Mouse (Mus musculus): ENCODE results near the gene Asprv1.
A peak's percentile ranks its signal among the peaks of the same experiment; 100 is the strongest.

Gene Asprv1

DNA sequence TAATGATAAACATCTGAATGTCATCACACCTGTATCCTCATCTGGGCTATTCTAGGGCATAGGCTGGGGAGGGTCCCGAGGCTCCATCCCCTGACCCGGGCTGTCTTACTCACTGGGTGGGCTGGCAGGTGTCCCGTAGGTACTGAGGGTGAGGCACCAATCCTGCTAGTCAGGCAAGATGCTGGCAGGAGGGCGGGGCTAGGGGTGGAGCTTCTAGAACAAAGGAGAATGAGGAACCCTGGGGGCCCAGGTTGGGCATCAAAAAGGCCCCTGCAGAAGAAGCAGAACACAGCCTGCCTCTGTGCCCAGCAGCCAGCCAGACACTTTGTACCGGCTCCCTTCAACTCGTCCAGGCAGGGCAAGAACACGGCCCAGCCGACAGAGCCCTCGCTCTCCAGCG is at the start of gene Asprv1:
Gene Asprv1, plus strand, starts transcription at position 219 of the 400 bp plus-strand sequence.
- DNase-seq (ENCODE audit: extremely low spot score, low spot score), result no peak

DNA sequence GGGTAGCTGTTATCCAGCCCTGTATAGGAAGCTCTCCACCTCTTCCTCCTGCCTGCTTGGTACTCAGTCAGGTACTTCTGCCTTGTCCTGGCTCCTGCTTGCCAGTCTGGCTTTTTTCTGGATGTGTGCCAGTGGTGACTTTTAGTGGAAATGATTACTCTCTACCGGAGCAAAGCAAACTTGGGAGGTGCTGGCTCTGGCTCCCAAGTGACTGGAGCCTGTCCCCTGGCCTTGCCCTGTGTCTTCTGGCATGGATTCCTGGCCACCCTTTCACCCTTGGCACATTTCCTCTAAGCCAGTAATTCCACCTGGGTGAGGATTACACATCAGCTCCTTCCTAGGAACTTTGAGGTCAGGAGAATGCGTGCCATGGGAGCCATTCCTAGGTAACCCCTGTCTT is 49.6 kb upstream of the Asprv1 start:
- DNase-seq (ENCODE audit: extremely low spot score, low spot score), result no peak

DNA sequence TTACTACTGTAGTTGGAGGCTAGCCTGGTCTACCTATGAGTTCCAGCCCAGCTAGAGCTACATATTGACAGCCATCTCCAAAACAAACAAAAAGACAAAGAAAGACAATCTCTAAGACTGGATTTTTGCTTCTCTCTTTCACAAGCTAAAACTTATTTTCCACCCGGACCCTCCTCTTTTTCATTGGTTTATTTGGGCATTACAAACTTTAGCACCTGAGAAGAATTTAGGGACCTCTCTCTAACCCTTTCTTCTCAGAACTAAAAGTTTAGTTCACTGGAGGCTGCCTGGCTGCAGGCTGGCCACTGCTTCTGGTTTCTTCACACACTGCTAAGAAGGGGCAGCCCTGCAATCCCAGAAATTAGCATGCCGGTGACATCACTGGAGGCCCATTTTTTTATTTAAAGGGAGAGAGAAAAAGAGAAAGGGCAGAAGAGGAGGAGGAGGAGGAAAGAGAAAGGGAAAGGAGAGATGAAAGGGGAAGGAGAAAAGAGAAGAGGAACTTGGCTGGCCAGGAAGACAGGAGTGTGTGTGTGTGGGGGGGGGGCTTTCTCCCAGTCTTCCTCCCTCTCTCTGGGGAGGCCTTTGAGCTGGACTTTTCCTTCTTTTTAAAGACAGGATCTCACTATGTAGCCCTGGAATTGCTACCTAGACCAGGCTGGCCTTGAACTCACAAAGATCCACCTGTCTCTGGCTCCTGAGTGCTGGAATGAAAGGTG is 48.7 kb upstream of the Asprv1 start:
- DNase-seq (ENCODE audit: extremely low spot score, low spot score), result no peak

DNA sequence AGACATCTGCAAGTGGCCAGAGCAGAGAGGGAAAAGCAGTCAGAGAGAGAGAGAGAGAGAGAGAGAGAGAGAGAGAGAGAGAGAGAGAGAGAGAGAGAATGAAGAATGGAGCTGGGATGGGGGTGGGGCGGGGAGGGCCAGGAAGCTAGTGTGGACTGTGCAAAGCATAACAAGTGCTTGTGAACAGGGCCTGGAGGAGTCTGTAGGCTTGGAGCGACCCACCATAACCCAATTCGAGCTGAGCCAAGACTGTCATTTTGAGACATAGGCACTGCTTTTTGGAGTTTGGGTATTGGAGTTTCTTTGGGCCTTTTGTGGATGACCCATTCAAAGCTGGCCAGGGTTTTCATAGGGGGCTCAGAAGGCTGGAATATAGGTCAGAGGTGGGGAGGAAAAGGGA is 48.0 kb upstream of the Asprv1 start:
- no peak for DNase-seq (ENCODE audit: extremely low spot score, low spot score)

DNA sequence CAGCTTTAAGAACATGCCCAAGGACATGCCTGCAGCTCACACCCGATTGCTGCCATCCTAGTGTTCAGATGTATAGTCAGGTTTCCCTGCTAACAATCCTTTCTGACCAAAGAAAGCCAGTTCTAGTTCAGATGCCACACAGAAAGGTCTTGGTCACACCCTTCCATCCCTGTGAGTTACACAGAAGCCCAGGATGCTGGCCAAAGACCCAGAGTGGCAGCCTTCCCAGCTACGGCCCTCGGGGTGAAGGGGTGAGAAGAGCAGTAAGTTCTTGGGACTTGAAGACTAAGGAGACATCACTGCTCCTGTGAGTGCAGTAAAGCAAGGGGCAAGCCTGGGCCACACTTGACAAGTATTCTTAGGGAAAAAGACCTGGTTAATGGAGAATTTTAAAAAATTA is 44.8 kb upstream of the Asprv1 start:
- no peak for DNase-seq (ENCODE audit: extremely low spot score, low spot score)

DNA sequence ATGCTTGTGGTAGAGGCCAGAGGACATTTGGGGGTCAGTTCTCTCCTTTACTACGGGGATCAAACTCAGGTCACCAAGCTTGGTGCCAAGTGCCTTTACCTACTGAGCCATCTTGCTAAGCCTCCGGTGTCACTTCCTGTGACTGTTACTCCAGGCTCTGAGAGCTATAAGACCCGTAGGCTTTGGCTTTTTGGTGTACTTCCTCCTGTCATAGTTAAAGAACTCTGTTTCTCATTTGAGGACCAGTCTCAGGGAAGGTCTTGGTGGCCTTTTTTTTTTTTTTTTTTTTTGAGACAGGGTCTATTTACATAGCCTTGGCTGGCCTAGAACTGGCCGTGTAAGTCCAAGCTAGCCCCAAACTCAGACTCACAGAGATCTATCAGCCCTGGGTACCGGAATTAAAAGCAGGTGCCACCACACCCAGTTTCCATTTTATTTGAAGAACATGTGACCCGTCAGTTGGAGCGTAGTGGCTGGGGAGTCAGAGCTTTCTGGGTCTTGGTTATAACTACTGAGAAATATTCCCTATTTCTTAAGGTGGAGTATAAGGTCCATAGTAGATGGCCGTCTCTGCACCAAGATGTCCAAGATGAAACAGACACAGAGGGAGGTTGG is 44.3 kb upstream of the Asprv1 start:
- no peak for DNase-seq (ENCODE audit: extremely low spot score, low spot score)

DNA sequence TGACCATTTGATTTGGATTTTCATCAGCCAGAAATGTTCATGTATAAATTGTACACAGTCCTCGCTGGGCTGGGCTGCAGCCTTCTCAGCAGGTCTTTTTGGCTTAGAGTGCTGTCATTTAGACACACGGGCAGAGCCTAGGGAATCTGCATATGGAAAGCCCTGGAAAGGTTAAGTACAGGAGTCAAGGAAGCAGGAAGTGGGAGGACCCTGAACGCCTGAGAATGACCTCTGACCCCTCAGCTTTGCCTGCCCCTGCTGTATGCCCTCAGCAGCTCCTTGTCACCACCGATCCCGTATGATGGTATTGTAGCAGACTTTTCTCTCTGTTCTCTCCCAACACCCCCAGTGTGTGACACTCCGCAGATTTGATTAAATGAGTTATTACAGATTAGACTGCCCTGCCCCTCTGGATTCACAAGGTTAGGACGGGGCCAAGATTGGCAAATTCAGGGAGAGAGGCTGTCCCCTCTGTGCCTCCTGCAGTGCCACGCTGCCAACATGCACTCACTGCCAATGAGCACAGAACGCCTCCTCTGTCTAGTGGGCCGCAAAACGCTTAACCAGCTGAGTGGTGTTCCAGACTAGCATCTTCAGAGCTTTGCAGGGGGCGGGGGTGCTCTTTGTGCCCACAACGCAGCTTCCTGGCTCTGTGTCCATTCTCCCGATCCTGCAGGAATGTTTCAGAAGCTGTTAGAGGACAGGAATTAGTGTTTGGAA is 43.5 kb upstream of the Asprv1 start:
- no peak for DNase-seq (ENCODE audit: extremely low spot score, low spot score)

DNA sequence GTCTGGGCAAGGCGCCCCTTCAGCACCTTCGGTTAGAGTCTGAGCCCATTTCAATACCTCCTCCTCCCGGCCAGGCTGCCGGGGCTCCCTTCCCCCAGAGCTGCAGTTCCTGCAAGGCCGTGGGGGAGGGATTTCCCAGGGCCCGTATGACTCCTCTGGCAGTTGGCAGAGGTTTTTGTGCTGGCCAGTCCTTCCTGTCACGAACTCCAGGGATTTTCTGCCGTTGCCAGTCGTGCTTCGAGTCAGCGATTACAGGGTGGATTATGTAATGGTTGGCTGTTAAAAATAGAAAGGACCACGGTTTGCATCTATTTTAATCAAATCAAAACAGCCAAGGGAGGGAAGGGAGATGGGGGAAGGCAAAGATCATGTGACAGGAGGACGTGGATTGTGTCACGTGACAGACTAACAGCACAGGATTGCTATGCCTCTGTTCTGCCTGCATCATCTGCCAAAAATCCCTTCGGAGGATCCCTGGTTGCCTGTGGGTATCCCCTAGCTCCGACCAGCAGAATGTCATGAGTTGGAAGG is 42.8 kb upstream of the Asprv1 start:
- DNase-seq (ENCODE audit: extremely low spot score, low spot score), result peak; percentile 59

DNA sequence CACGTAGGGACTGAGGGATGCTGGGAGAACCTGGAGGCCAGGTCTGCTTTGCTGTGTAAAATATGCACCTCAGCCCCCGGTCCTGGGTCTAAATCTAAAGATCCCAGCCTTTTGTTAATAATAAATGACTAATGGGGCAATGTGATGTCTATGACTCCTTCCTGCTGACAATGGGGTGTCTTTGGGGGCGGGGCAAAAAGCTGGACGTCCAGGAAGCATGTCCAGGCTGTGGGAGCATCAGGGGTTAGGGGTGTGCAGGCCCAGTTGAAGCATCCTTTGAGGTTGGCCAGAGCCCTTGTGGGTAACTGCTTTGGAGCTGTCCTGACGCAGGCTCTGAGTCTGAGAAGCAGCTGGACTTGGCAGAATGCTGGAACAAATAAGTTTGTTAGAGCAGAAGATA is 41.9 kb upstream of the Asprv1 start:
- no peak for DNase-seq (ENCODE audit: extremely low spot score, low spot score)

DNA sequence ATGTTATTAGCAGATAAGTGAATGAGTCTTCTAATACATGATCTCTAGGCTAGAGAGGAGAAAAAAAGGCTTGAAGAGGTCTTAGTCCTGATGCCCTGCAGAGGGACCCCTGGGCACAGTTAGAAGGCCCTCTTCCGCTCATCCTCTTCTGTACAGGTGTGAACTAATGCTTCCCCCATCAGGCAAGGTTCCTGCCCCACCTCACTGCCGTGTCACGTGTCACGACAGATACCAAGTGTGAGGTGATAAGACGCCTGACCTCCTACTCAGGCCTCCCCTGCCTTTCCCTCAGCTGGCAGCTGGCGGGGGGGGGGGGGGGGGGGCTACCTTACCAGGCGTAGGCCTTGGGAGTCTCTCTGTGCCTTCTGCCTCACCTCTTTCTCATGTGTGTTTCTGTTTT is 39.5 kb upstream of the Asprv1 start:
- DNase-seq (ENCODE audit: extremely low spot score, low spot score), result no peak

DNA sequence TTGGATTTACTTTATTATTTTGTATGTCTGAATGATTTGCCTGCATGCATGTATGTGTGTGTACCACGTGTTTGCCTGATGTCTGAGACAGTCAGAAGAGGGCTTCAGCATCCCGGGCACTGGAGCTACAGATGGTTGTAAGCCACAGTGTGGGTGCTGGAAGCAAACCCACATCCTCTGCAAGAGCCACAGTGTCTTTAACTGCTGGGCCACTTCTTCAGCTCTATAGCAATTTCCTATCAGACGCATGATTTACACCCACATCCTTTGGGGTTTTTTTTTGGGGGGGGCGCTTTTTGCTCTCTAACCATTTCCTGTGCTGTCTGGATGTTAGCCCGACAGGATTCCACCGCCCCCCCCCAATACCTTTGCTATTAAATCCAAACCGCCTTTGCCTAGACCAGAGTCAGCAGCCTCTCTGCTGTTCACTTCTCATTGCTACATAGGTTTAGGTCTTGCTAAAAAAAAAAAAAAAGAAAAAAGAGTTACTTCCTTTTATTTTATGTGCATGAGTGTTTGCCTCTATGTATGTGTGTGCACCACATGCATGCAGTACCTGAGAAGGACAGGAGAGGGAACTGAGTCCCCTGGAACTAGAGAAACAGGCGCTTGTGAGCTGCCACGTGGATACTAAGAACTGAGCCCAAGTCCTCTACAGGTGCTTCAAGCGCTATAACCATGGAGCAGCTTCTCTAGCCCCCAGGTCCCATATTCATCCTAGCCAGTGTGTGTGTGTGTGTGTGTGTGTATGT is 34.6 kb upstream of the Asprv1 start:
- no peak for DNase-seq (ENCODE audit: extremely low spot score, low spot score)

DNA sequence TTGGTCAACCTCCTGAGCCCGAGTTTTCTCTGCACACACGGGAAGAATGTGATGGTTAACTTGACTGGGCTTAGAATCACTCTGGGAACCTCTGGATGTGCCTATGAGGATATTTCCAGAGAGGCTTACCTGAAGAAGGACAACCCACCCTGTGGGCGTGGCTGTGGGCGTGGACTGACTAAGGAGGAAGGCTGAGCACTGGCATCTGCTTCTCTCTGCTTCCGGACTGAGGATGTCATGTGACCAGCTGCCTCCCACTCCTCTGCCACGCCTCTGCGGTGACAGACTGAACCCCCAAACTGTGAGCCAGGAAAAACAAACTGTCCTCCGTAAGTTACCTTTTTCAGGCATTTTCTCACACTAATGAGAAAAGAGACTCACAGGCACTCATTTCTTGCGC is 33.3 kb upstream of the Asprv1 start:
- peak; percentile 56 for DNase-seq (ENCODE audit: extremely low spot score, low spot score)

DNA sequence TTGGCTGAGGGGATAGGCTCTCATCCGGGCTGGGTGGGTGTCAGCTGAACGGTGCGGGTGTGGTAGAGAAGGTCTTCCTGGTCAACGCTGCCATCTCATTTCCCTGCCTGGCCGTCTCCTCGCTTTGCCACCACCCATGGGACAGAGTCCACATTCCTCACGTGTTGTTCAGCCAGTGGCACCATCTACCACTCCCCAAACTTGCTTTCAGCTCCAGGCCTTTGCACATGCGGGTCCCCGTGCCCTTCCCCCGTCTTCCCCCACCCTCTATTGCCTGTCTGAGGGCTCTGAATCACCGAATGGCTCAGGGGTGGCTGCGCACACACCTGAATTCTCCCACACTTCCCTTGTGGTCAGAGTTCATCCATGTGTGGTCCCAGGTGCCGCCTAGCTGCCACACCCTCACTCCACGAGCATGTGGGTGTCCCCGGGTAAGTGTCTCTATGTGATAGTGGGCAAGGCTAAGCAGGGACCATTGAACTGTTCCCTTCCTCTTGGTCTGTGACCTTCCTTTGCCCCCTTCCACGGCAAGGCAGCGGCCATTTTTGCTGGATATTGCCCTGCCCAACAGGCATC is 32.0 kb upstream of the Asprv1 start:
- DNase-seq (ENCODE audit: extremely low spot score, low spot score), result no peak

DNA sequence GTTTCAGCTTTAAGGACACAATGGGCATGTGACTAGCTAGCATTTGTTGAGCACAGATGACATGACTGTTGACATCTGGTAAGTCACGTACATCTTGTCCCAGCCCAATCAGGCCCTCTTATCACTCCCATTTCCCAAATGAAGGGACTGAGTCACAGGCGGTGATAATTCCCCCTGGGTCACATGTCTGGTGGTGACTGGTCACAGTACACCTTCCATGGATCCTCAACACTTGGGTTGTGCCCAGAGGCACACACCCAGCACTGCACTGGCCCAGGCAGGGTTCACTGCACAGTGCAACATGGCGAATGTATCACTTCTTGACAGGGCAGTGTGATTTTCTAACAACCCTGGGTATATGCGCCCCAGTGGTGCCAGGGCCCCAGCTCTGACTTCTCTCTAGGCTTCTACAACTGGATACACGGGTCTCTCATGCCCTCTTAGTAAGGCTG is 29.2 kb upstream of the Asprv1 start:
- no peak for DNase-seq (ENCODE audit: extremely low spot score, low spot score)

DNA sequence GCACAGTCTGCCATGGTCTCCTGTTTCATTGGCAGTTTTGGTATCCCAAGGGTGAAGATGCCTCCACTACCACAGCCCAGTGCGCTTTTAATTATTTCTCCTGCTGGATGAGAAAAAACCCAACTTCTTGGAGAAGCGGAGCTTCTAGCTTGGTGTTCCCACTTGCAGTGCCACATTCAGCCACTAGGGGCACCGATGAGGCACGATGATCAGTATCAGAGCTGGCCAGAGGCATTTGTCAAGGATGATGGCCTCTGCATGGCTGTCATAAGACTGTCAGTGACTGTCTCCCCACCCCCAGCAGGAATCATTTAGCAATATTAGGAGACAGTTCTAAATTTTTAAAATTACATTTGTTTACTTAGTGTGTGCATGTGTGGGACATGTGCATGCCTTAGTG is 28.8 kb upstream of the Asprv1 start:
- DNase-seq (ENCODE audit: extremely low spot score, low spot score), result peak; percentile 83

DNA sequence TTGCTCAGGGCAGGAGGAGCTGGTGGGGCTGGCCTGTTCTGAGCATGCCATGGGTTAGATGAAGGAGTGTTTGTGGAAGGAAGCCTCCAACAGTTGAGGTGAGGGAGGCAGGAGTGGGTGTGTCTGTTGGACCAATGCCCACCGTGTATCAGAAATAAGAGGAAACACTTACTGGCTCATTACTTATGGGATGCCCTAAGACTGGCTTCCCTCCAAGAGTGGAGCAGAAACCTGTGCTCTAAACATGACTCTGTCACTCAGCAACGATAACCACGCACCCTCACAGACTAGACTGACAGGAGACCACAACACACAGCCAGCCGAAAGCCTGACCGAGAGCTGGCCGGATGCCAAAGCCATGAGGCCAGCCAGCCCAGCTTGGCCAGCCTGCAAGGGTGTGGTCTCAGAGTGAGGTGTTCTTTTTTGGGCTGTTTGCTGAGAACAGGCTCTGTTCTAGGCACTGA is 28.0 kb upstream of the Asprv1 start:
- DNase-seq (ENCODE audit: extremely low spot score, low spot score), result no peak

DNA sequence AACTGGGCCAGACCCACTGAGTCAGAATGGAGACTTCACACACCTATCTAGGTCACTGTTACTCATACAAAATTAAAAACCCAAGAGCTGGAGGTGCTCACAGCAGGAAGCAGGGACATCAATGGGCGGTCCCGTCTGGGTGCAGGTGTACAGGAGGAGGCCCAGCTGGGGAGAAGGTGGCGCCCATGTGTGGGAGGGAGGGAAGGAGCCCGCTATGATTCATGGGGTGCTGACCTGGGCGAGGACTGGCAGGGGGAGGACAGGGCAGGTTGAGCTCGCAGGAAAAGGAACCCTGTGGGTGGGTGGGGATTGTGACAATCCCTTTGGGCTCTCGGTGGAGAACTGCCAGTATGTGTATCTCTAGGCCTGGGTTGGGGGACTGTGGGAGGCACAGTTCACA is 22.7 kb upstream of the Asprv1 start:
- DNase-seq (ENCODE audit: extremely low spot score, low spot score), result no peak

DNA sequence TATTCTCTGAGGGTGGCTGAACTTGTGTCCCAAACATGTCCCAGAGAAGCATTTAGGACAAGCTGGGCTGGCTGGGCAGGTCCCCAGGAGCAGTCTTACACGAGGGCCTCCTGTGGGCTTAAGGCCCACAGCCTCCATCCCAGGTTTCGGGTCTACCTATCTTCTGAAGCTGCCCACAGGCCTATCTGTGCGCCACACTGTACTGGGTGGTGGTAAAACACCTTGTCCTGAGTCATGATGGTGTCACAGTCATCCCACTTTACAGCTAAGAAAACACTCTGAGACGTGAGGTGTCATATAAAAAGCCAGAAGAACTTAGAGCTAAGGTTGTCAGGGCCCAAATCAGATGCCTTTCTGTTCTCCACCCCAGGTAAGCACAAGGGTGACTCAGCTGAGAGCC is 21.7 kb upstream of the Asprv1 start:
- no peak for DNase-seq (ENCODE audit: extremely low spot score, low spot score)

DNA sequence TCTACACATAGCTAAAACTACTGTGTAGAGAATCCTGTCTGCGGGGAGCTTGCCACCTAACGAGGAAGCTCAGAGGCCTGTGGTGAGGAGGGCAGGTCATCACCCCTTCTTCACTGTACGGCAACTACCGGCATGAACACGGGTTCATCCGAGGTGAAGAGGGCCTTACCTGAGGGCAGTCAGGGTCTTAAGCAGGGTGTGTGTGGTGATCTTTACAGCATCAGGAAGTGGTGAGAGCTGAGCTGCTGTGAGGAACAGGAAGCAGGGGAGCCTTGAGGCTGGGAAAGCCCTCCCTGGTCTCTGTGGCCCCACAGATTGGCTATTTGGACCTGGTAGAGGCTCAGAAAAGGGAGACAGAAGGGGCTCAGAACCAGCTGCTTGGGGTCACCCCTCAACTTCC is 20.5 kb upstream of the Asprv1 start:
- DNase-seq (ENCODE audit: extremely low spot score, low spot score), result no peak

DNA sequence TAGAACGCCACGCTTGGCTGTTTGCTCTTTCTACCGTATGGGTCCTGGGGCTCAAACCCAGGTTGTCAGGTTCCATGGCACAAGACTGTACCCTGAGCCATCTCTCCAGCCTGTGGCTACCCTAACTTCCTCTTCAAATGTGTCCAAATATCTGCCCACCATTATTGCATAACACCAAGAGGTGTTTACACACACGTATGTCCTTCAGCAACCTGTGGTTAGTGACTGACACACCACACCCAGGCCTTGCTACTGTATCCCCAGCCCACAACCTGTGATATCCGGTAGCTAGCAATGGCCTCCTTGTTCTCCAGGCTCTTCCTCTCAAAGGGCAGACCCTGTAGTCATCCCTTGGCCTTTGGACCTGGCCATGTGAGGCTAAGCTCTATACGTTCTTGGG is 18.7 kb upstream of the Asprv1 start:
- no peak for DNase-seq (ENCODE audit: extremely low spot score, low spot score)

DNA sequence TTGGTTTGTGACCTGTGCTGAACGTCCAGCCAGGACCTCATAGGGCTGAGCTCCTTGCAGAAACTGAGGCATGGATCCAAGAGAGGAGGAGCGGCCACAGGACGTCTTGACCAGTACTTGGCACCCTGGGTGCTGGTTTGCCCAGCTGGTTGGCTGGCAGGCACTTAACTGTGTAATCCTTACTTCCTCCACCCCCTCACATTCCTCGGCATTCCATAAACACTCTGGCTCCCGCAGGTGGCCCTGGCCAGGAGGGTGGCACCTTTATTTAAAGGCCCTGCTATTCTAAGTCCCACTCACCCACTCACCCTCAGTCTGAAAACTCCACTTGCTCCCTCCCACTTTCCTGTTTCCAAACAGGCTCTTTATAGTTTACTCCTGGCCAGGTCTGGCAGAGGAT is 17.2 kb upstream of the Asprv1 start:
- DNase-seq (ENCODE audit: extremely low spot score, low spot score), result no peak
